Mouse (Mus musculus) testis, adult 2 months (tissue): ENCODE results near the gene Gm1113.

Source experiments
- CTCF ChIP-seq: fragments of 200-500 bp; IDR thresholded peaks from 2 replicates; pipeline ENCODE4 v1.5.1; 2012; ENCODE audit warnings: low read depth, mild to moderate bottlenecking, inconsistent platforms, low read length, moderate library complexity; ENCODE audit not compliant: control insufficient read depth, insufficient read depth, insufficient replicate concordance
- POLR2A ChIP-seq: fragments of 200-500 bp; IDR thresholded peaks from 2 replicates; pipeline ENCODE4 v1.6.1; 2012; ENCODE audit warnings: low read depth, mild to moderate bottlenecking, inconsistent platforms, low read length, moderate library complexity; ENCODE audit not compliant: control insufficient read depth

GRCm38 (mm10) chr9:35558257-35559008 lies 40.4 kb upstream of the Gm1113 start, which contains the start of the genes Ddx25 and Pus3:
- TF ChIP-seq CTCF (no peak), POLR2A (no peak)
